Mouse (Mus musculus): Measurements from ENCODE around the gene Bbs9. TPM values are rescaled to one million over a fixed set of nuclear protein-coding genes. Genes with fewer than 3 reads are reported as not detected.
"Not testable (repeated sequence)": the region's sequence is repeated elsewhere in the genome, so short reads cannot be mapped to it uniquely, and the experiment has no call there.

Bbs9 gene
- polyA plus RNA-seq, 1 experiment from 2014 or later: 17.4 TPM

GRCm38 (mm10) chr9:22846048-22846447 is 370.5 kb downstream of the Bbs9 start:
- Histone ChIP-seq H3K9me3 (replicated peaks) (no peaks in the 10 kb centered on the region), H3K4me1 (0 out of 2 replicates have a peak, but pooled peaks cover 4% of the 10 kb centered on the region), H3K4me2 (no peak overlapping the region), H3K36me3 (no peaks in the 10 kb centered on the region), H3K9ac (replicated peaks) (no peak overlapping the region), H3K27me3 (replicated peaks) (no peaks in the 10 kb centered on the region), H3K4me3 (replicated peaks) (no peak overlapping the region), H3K27ac (replicated peaks) (no peak overlapping the region)
- ATAC-seq (ENCODE audit: low FRiP score): no peak
- 96% methylated on average over 2 of the region's 2 CpGs for WGBS

GRCm38 (mm10) chr9:22846783-22847182 is 371.3 kb downstream of the Bbs9 start:
- Histone ChIP-seq H3K27me3 (replicated peaks) (no peaks in the 10 kb centered on the region), H3K9me3 (replicated peaks) (no peaks in the 10 kb centered on the region), H3K27ac (replicated peaks) (no peak overlapping the region), H3K36me3 (no peaks in the 10 kb centered on the region), H3K4me2 (no peak overlapping the region), H3K9ac (replicated peaks) (no peak overlapping the region), H3K4me1 (0 out of 2 replicates have a peak, but pooled peaks cover 4% of the 10 kb centered on the region), H3K4me3 (replicated peaks) (no peak overlapping the region)
- ATAC-seq (ENCODE audit: low FRiP score): no peak
- 73% methylated on average over 1 of the region's 1 CpGs for WGBS

GRCm38 (mm10) chr9:22848800-22849199 is 373.3 kb downstream of the Bbs9 start:
- 74% methylated on average over 3 of the region's 3 CpGs for WGBS

GRCm38 (mm10) chr9:22849212-22849611 is 373.7 kb downstream of the Bbs9 start:
- H3K4me3 ChIP-seq (replicated peaks): no peak overlapping the region
- H3K27ac ChIP-seq (replicated peaks): no peak overlapping the region
- 0 out of 2 replicates have a peak, but pooled peaks cover 4% of the 10 kb centered on the region for H3K4me1 ChIP-seq
- no peak overlapping the region for H3K4me2 ChIP-seq
- ATAC-seq (ENCODE audit: low FRiP score): no peak
- H3K9me3 ChIP-seq (replicated peaks): no peaks in the 10 kb centered on the region
- no peaks in the 10 kb centered on the region for H3K36me3 ChIP-seq
- no peaks in the 10 kb centered on the region for H3K27me3 ChIP-seq (replicated peaks)
- 66% methylated on average over 4 of the region's 4 CpGs for WGBS
- no peak overlapping the region for H3K9ac ChIP-seq (replicated peaks)

More at GRCm38 (mm10) chr9:22848800-22849199, 373.3 kb downstream of the Bbs9 start:
- H3K4me2 ChIP-seq: no peak overlapping the region
- no peaks in the 10 kb centered on the region for H3K9me3 ChIP-seq (replicated peaks)
- 0 out of 2 replicates have a peak, but pooled peaks cover 4% of the 10 kb centered on the region for H3K4me1 ChIP-seq
- H3K4me3 ChIP-seq (replicated peaks): no peak overlapping the region
- no peak overlapping the region for H3K27ac ChIP-seq (replicated peaks)
- H3K36me3 ChIP-seq: no peaks in the 10 kb centered on the region
- H3K9ac ChIP-seq (replicated peaks): no peak overlapping the region
- ATAC-seq (ENCODE audit: low FRiP score): no peak
- H3K27me3 ChIP-seq (replicated peaks): no peaks in the 10 kb centered on the region

- not testable (repeated sequence) for ATAC-seq (ENCODE audit: low FRiP score); H3K27ac ChIP-seq (replicated peaks); H3K4me3 ChIP-seq (replicated peaks); H3K4me1 ChIP-seq; H3K9ac ChIP-seq (replicated peaks); H3K9me3 ChIP-seq (replicated peaks); H3K4me2 ChIP-seq; H3K27me3 ChIP-seq (replicated peaks); H3K36me3 ChIP-seq
- WGBS: 87% methylated on average over 6 of the region's 6 CpGs
Observed at GRCm38 (mm10) chr9:22869147-22869546, 393.6 kb downstream of the Bbs9 start.

GRCm38 (mm10) chr9:22870661-22871060 is 395.1 kb downstream of the Bbs9 start:
- WGBS: 57% methylated on average over 3 of the region's 3 CpGs
- H3K36me3 ChIP-seq: no peaks in the 10 kb centered on the region
- no peaks in the 10 kb centered on the region for H3K9me3 ChIP-seq (replicated peaks)
- no peaks in the 10 kb centered on the region for H3K27me3 ChIP-seq (replicated peaks)
- no peak overlapping the region for H3K4me2 ChIP-seq
- H3K9ac ChIP-seq (replicated peaks): no peak overlapping the region
- no peak overlapping the region for H3K4me3 ChIP-seq (replicated peaks)
- H3K4me1 ChIP-seq: no peaks in the 10 kb centered on the region
- ATAC-seq (ENCODE audit: low FRiP score): no peak
- no peak overlapping the region for H3K27ac ChIP-seq (replicated peaks)

- Histone ChIP-seq H3K9me3 (replicated peaks) (no peaks in the 10 kb centered on the region), H3K27ac (replicated peaks) (no peak overlapping the region), H3K9ac (replicated peaks) (no peak overlapping the region), H3K4me3 (replicated peaks) (no peak overlapping the region), H3K4me1 (no peaks in the 10 kb centered on the region), H3K27me3 (replicated peaks) (no peaks in the 10 kb centered on the region), H3K36me3 (no peaks in the 10 kb centered on the region), H3K4me2 (no peak overlapping the region)
- 37% methylated on average over 1 of the region's 1 CpGs for WGBS
- peak; percentile 35; the same call in 1 of the 2 replicates for ATAC-seq (ENCODE audit: low FRiP score)
Observed at GRCm38 (mm10) chr9:22875231-22875630, 399.7 kb downstream of the Bbs9 start.

- Histone ChIP-seq H3K9ac (replicated peaks) (no peak overlapping the region), H3K4me3 (replicated peaks) (no peak overlapping the region), H3K36me3 (no peaks in the 10 kb centered on the region), H3K9me3 (replicated peaks) (no peaks in the 10 kb centered on the region), H3K27me3 (replicated peaks) (no peaks in the 10 kb centered on the region), H3K4me1 (no peaks in the 10 kb centered on the region), H3K27ac (replicated peaks) (no peak overlapping the region), H3K4me2 (no peak overlapping the region)
- WGBS: 90% methylated on average over 3 of the region's 3 CpGs
- ATAC-seq (ENCODE audit: low FRiP score): no peak
Observed at GRCm38 (mm10) chr9:22879266-22879665, 403.8 kb downstream of the Bbs9 start.

- 83% methylated on average over 4 of the region's 4 CpGs for WGBS
Observed at GRCm38 (mm10) chr9:22886351-22886750, 410.8 kb downstream of the Bbs9 start.

GRCm38 (mm10) chr9:22905434-22905833 is 429.9 kb downstream of the Bbs9 start:
- H3K9ac ChIP-seq (replicated peaks): no peak overlapping the region
- H3K4me2 ChIP-seq: no peak overlapping the region
- H3K9me3 ChIP-seq (replicated peaks): no peaks in the 10 kb centered on the region
- no peak overlapping the region for H3K27ac ChIP-seq (replicated peaks)
- no peaks in the 10 kb centered on the region for H3K4me1 ChIP-seq
- H3K36me3 ChIP-seq: no peaks in the 10 kb centered on the region
- no peaks in the 10 kb centered on the region for H3K27me3 ChIP-seq (replicated peaks)
- WGBS: 78% methylated on average over 3 of the region's 3 CpGs
- no peak overlapping the region for H3K4me3 ChIP-seq (replicated peaks)
- ATAC-seq (ENCODE audit: low FRiP score): no peak; the same call in 1 of the 2 replicates

More at GRCm38 (mm10) chr9:22886351-22886750, 410.8 kb downstream of the Bbs9 start:
- Histone ChIP-seq H3K27me3 (replicated peaks) (no peaks in the 10 kb centered on the region), H3K27ac (replicated peaks) (no peak overlapping the region), H3K36me3 (no peaks in the 10 kb centered on the region), H3K9me3 (replicated peaks) (no peaks in the 10 kb centered on the region), H3K4me2 (no peak overlapping the region), H3K9ac (replicated peaks) (no peak overlapping the region), H3K4me1 (no peaks in the 10 kb centered on the region), H3K4me3 (replicated peaks) (no peak overlapping the region)
- ATAC-seq (ENCODE audit: low FRiP score): no peak

GRCm38 (mm10) chr9:22916808-22917207 is 441.3 kb downstream of the Bbs9 start:
- Histone ChIP-seq H3K9me3 (replicated peaks) (no peaks in the 10 kb centered on the region), H3K4me3 (replicated peaks) (no peak overlapping the region), H3K36me3 (no peaks in the 10 kb centered on the region), H3K27me3 (replicated peaks) (no peaks in the 10 kb centered on the region), H3K27ac (replicated peaks) (no peak overlapping the region), H3K4me2 (no peak overlapping the region), H3K4me1 (no peaks in the 10 kb centered on the region), H3K9ac (replicated peaks) (no peak overlapping the region)
- no peak for ATAC-seq (ENCODE audit: low FRiP score)

- Histone ChIP-seq H3K27ac (replicated peaks) (no peak overlapping the region), H3K4me1 (no peaks in the 10 kb centered on the region), H3K4me2 (no peak overlapping the region), H3K36me3 (no peaks in the 10 kb centered on the region), H3K9me3 (replicated peaks) (no peaks in the 10 kb centered on the region), H3K27me3 (replicated peaks) (no peaks in the 10 kb centered on the region), H3K4me3 (replicated peaks) (no peak overlapping the region), H3K9ac (replicated peaks) (no peak overlapping the region)
- ATAC-seq (ENCODE audit: low FRiP score): no peak
Observed at GRCm38 (mm10) chr9:22935645-22936044, 460.1 kb downstream of the Bbs9 start.
